Mouse (Mus musculus) heart, adult 2 months (tissue): ENCODE measurements at regions not wholly inside any gene's neighbourhood (a gene's known extent, or its start where the extent isn't known, plus 50 kb on each side); places are given as distances from the start of the nearest gene placed in this dataset.
A peak's percentile ranks its signal among the peaks of the same experiment; 100 is the strongest.

ENCODE experiments used
- DNase-seq, 2 experiments: peaks; one replicate each; pipeline ENCODE4 v3.0.0; 2021
- H3K27ac ChIP-seq: fragments of 200-600 bp; 2 replicates; pipeline ENCODE4 v1.8.1; 2022
- H3K27me3 ChIP-seq: fragments of 200-500 bp; 2 replicates; pipeline ENCODE4 v1.6.1; 2012; ENCODE audit warnings: mild to moderate bottlenecking, low read length, inconsistent platforms, mixed read lengths; ENCODE audit not compliant: control insufficient read depth, insufficient read depth
- H3K36me3 ChIP-seq: fragments of 200-500 bp; 2 replicates; pipeline ENCODE4 v1.6.1; 2012; ENCODE audit warnings: low read length, inconsistent platforms; ENCODE audit not compliant: control insufficient read depth, insufficient read depth
- H3K4me1 ChIP-seq: fragments of 200-500 bp; 2 replicates; pipeline ENCODE4 v1.6.1; 2011; ENCODE audit warnings: low read length; ENCODE audit not compliant: control insufficient read depth, insufficient read depth
- H3K4me3 ChIP-seq: fragments of 200-600 bp; 2 replicates; pipeline ENCODE4 v1.8.1; 2022
- H3K79me2 ChIP-seq: fragments of 200-500 bp; replicated peaks from 2 replicates; pipeline ENCODE4 v1.6.1; 2012; ENCODE audit warnings: mild to moderate bottlenecking, inconsistent platforms, low read length, moderate library complexity, mixed read lengths; ENCODE audit not compliant: control insufficient read depth, insufficient read depth
- H3K9ac ChIP-seq: fragments of 200-500 bp; 2 replicates; pipeline ENCODE4 v1.6.1; 2012; ENCODE audit warnings: low read depth, mild to moderate bottlenecking, control low read depth, inconsistent platforms, low read length, mixed read lengths
- CTCF ChIP-seq: fragments of 200-600 bp; IDR thresholded peaks from 2 replicates; pipeline ENCODE4 v1.8.1; 2022; ENCODE audit warnings: antibody characterized with exemption, mild to moderate bottlenecking, moderate library complexity
- EP300 ChIP-seq: fragments of 200-500 bp; IDR thresholded peaks from 2 replicates; pipeline ENCODE4 v1.6.1; 2011; ENCODE audit warnings: low read depth, low read length, control low read depth; ENCODE audit not compliant: insufficient read depth
- POLR2A ChIP-seq: fragments of 200-500 bp; IDR thresholded peaks from 2 replicates; pipeline ENCODE4 v1.6.1; 2011; ENCODE audit warnings: mild to moderate bottlenecking, low read depth, low read length, control low read depth; ENCODE audit not compliant: insufficient read depth
- WGBS: fragments of 180-500 bp; shearing (Covaris S2); methylation state at CpG from one replicate; pipeline ENCODE4 v1.1.7; 2018; 5-methylcytosine and 5-hydroxymethylcytosine counted together
- intact Hi-C: fragments of 180-260 bp; cut with DNase I; formaldehyde crosslinking; loops from one replicate; pipeline ENCODE4 v1.15.1; 2025

DNA sequence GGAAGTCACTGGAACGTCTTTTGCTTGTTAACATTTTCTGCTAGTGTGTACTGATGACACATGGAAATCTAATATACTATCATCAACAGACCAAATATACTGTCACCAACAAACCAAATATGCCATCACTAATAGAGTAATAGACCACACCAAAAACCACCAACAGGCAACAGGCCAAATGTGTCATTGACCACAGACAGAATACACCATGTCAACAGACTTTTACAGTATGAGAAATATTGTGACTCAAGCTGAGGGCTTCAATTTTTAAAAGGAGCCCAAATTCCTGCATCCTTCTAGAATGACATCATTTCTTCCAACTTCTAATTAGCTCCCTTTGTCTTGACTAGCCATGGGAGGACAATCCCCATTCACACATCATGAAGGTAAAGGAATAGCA is 85.9 kb upstream of the Arhgap28 start:
- Histone ChIP-seq H3K27ac (no peak overlapping the region), H3K79me2 (no peaks in the 10 kb centered on the region), H3K36me3 (no peaks in the 10 kb centered on the region), H3K27me3 (no peaks in the 10 kb centered on the region), H3K4me1 (no peaks in the 10 kb centered on the region; the same call in 1 of the 2 replicates), H3K4me3 (no peak overlapping the region), H3K9ac (no peak overlapping the region)
- TF ChIP-seq CTCF (no peak), EP300 (no peak), POLR2A (no peak)
- intact Hi-C loops, result no loop called here
- no peak for DNase-seq
- WGBS, result 58% methylated on average over 1 of the region's 1 CpGs

DNA sequence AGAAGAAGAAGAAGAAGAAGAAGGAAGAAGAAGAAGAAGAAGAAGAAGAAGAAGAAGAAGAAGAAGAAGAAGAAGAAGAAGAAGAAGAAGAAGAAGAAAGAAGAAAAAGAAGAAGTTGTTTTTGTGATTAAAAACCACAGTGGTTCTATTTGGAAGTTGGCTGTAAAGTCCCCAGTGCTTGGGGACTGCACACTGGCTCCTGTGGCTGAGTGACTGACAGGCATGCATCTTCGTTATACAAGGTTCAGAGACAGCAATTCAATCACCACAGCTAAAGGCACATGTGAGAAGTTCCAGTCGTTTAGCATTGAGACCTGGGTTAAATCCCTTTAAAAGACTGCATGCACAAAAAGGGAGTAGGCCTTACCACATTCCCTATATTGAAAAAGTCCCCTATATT is 93.1 kb upstream of the Arhgap28 start:
- no peaks in the 10 kb centered on the region for H3K36me3 ChIP-seq
- TF ChIP-seq POLR2A (no peak), CTCF (no peak), EP300 (no peak)
- peaks cover 3% of the 10 kb centered on the region for H3K4me1 ChIP-seq
- WGBS, result 57% methylated on average over 2 of the region's 2 CpGs
- DNase-seq, result no peak
- no peaks in the 10 kb centered on the region for H3K27me3 ChIP-seq
- no peak overlapping the region for H3K4me3 ChIP-seq
- no peak overlapping the region for H3K9ac ChIP-seq
- intact Hi-C loops, result no loop called here
- no peaks in the 10 kb centered on the region for H3K79me2 ChIP-seq
- H3K27ac ChIP-seq, result no peak overlapping the region

DNA sequence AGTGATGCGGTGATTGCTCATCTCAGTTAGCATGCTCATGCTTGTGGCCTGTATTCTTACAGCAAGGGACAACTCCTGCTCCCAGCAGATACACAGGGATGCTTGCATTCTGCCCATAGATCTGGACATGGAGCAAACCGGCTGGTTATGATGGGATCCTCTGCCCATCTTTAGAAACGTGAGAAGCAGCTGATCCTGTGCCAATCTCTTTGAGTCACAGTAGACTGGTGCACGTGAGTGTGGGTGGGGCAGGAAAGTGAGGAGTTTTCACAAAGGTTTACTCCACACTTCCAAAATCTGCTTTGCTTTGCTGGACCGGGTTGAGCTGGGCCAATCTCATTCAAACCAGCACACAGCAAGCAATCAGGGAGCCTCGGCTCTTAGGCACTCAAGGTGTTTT is 93.5 kb upstream of the Arhgap28 start:
- TF ChIP-seq POLR2A, result no peak
- no peak for TF ChIP-seq CTCF
- no peak for TF ChIP-seq EP300
- intact Hi-C loops, result no loop called here
- Histone ChIP-seq H3K79me2 (no peaks in the 10 kb centered on the region), H3K4me3 (no peak overlapping the region), H3K4me1 (peaks cover 3% of the 10 kb centered on the region), H3K36me3 (no peaks in the 10 kb centered on the region), H3K9ac (no peak overlapping the region), H3K27me3 (no peaks in the 10 kb centered on the region), H3K27ac (no peak overlapping the region)
- 68% methylated on average over 6 of the region's 6 CpGs for WGBS
- no peak for DNase-seq

DNA sequence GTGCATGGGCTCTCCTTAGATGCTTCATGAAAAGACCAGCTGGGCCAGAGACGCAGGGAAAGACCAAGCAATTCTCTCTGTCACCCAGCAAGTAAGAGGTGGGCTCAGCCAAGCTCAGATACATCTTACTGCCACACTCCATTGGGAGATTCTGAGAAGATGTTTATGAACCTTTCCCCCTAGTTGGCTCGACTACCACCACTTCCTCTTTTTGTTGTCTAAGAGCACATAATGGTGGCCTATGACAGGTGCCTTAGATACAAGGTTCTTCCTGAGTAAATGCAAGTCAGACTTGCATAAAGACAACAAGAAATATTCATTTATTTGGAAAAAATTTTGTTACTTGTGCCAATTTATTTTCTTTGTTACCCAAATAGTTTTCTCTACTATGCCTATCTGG is 96.2 kb upstream of the Arhgap28 start:
- Histone ChIP-seq H3K27me3 (no peaks in the 10 kb centered on the region), H3K4me1 (peaks cover 3% of the 10 kb centered on the region), H3K79me2 (no peaks in the 10 kb centered on the region), H3K9ac (no peak overlapping the region), H3K27ac (no peak overlapping the region), H3K36me3 (no peaks in the 10 kb centered on the region), H3K4me3 (no peak overlapping the region)
- intact Hi-C loops, result no loop called here
- DNase-seq, result no peak
- TF ChIP-seq POLR2A (no peak), EP300 (no peak), CTCF (no peak)
- 37% methylated on average over 2 of the region's 2 CpGs for WGBS

DNA sequence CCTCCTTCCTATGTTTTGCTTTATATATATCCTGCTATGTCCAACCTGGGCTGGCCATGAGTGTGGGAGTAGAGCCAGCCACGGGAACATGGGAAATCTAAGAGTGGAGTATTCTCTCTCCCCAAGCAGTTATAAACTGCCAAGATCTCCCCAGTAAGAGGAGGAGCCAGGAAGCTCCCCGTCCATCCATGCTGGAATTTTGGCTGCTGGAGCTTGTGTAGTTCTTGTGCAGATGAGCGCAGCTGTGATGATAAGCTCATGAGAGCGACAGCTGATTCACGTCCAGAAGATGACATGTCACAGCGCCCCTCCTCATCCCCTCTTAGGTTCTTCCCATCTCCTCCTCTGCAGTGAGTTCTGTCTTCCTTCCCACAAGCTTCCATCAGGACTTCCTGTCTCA is 99.4 kb upstream of the Arhgap28 start:
- Histone ChIP-seq H3K79me2 (no peaks in the 10 kb centered on the region), H3K9ac (no peak overlapping the region), H3K27me3 (no peaks in the 10 kb centered on the region), H3K4me3 (no peak overlapping the region), H3K36me3 (no peaks in the 10 kb centered on the region), H3K4me1 (peaks cover 3% of the 10 kb centered on the region), H3K27ac (no peak overlapping the region)
- peak; percentile 39 to 65 for DNase-seq
- WGBS, result 29% methylated on average over 6 of the region's 6 CpGs
- intact Hi-C loops, result no loop called here
- TF ChIP-seq CTCF (no peak), POLR2A (no peak), EP300 (0 out of 2 replicates have a peak, but pooled peaks have one; percentile 27)

DNA sequence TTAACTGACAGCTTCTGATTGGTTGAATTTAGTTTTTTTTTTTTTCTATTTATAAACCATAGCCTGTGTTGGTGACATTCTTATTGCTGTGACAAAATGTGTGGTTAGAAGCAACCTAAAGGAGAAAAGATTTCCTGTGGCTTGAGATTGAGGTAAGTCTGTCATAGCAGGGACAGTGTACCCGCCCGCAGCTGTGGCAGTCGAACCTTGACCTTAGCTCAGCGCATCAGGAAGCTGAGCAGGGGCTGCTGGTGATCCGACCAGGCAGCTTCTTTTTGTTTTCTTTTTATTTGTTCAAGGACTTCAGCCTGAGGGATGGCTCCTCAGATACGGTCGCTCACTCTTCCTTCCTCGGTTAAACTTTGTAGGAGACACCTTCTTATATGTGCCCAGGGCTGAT is 102.4 kb upstream of the Arhgap28 start:
- intact Hi-C loops, result no loop called here
- WGBS, result 56% methylated on average over 8 of the region's 8 CpGs
- Histone ChIP-seq H3K36me3 (no peaks in the 10 kb centered on the region), H3K27ac (no peak overlapping the region), H3K27me3 (no peaks in the 10 kb centered on the region), H3K9ac (no peak overlapping the region), H3K4me3 (no peak overlapping the region), H3K79me2 (no peaks in the 10 kb centered on the region), H3K4me1 (no peaks in the 10 kb centered on the region; the same call in 1 of the 2 replicates)
- TF ChIP-seq CTCF, result no peak
- TF ChIP-seq POLR2A, result no peak
- no peak for TF ChIP-seq EP300
- no peak for DNase-seq
